Mouse (Mus musculus) thymus, adult 2 months (tissue): Measurements from ENCODE around the gene Gm45140. TPM values are rescaled to one million over a fixed set of nuclear protein-coding genes. Genes with fewer than 3 reads are reported as not detected.

Experiments
- DNase-seq: peaks from one replicate; pipeline ENCODE4 v3.0.0; 2021
- H3K27ac ChIP-seq: fragments of 200-500 bp; 2 replicates; pipeline ENCODE4 v1.5.1; 2012; ENCODE audit warnings: low read length, control low read depth; ENCODE audit not compliant: control insufficient read depth, insufficient read depth
- H3K27me3 ChIP-seq: fragments of 200-500 bp; 2 replicates; pipeline ENCODE4 v1.6.1; 2012; ENCODE audit warnings: mild to moderate bottlenecking, low read length, moderate library complexity, mixed read lengths; ENCODE audit not compliant: control insufficient read depth, insufficient read depth
- H3K36me3 ChIP-seq: fragments of 200-500 bp; 2 replicates; pipeline ENCODE4 v1.6.1; 2012; ENCODE audit warnings: mild to moderate bottlenecking, low read length, moderate library complexity; ENCODE audit not compliant: control insufficient read depth, insufficient read depth
- H3K4me1 ChIP-seq: fragments of 200-500 bp; replicated peaks from 2 replicates; pipeline ENCODE4 v1.6.1; 2012; ENCODE audit warnings: low read length; ENCODE audit not compliant: control insufficient read depth, insufficient read depth
- H3K4me3 ChIP-seq: fragments of 200-500 bp; 2 replicates; pipeline ENCODE4 v1.5.1; 2012; ENCODE audit warnings: mild to moderate bottlenecking, low read length, control low read depth, moderate library complexity; ENCODE audit not compliant: control insufficient read depth, insufficient read depth
- CTCF ChIP-seq: fragments of 200-500 bp; IDR thresholded peaks from 2 replicates; pipeline ENCODE4 v1.5.1; 2012; ENCODE audit warnings: mild to moderate bottlenecking, control low read depth, low read length, moderate library complexity, borderline replicate concordance; ENCODE audit not compliant: control insufficient read depth, poor library complexity, insufficient read depth; ENCODE audit errors: extremely low read depth
- POLR2A ChIP-seq: fragments of 200-500 bp; IDR thresholded peaks from 2 replicates; pipeline ENCODE4 v1.6.1; 2012; ENCODE audit warnings: mild to moderate bottlenecking, low read length, control low read depth, moderate library complexity; ENCODE audit not compliant: control insufficient read depth, poor library complexity, insufficient read depth; ENCODE audit errors: extremely low read depth
- WGBS: fragments of 180-500 bp; shearing (Covaris S2); methylation state at CpG from one replicate; pipeline ENCODE4 v1.1.7; 2018; 5-methylcytosine and 5-hydroxymethylcytosine counted together
- polyA plus RNA-seq: library from polyadenylated mRNA; depleted of rRNA; stranded (reverse); fragments of >200 nt; gene quantifications from 2 replicates; pipeline ENCODE4 v1.2.3, GENCODE M21; 2012; rRNA removed

Gm45140 gene
- 0.56 and 1.2 TPM in 2 replicates for polyA plus RNA-seq

DNA sequence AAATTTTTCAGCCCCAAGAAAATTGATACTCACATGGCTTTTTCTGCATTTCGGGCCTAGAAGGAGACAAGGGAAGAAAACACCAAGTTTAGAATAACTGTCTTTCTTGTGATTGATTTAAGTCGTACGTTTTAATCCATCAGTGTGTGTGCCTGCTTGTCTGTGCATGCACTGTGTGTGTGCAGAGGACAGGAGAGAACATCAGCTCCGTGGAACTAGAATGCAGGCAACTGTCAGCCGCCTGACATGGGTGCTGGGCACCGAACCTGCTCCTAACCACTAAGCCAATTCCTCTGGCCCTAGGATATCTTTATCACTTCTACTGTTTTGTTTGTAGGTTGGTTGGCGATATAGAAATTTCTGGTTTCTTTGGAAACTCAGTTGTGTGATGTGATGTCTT is at the start of gene Gm45140:
Gene Gm45140, minus strand, starts transcription at position 101 of the 400 bp plus-strand sequence.
- no peak within 1 kb of the TSS for H3K27ac ChIP-seq
- no peaks in the 10 kb centered on the region for H3K27me3 ChIP-seq
- peaks cover 2% of the 10 kb centered on the region; the same call in 1 of the 2 replicates for H3K4me1 ChIP-seq
- WGBS = 95% methylated on average over 7 of the region's 7 CpGs
- no peak for DNase-seq
- peaks cover 17% of the 10 kb centered on the region for H3K36me3 ChIP-seq
- TF ChIP-seq POLR2A (no peak), CTCF (no peak)
- no peak within 1 kb of the TSS for H3K4me3 ChIP-seq

DNA sequence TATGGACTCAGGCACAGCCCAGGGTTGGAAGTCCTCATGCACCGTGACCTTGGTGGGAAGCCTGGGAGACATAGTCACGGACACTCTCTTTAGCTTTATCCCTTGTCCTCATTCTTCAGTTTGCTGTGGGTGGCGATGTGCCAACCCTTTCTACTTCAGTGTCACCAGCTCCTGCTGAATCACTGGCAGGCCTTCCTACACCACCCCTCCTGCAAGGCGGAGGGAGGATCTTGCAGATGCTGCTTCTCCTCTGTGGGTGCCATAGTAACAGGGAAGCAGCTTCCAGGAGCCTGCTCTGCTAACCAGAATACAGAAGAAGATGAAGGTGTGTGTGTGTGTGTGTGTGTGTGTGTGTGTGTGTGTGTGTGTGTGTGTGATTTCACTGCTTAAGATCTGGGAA is 47.2 kb upstream of the Gm45140 start:
- Histone ChIP-seq H3K4me3 (no peak overlapping the region), H3K27me3 (no peaks in the 10 kb centered on the region), H3K27ac (no peak overlapping the region), H3K4me1 (peaks cover 27% of the 10 kb centered on the region), H3K36me3 (no peaks in the 10 kb centered on the region)
- WGBS = 49% methylated on average over 4 of the region's 4 CpGs
- TF ChIP-seq POLR2A (no peak), CTCF (no peak)
- no peak for DNase-seq

- TF ChIP-seq POLR2A (no peak), CTCF (no peak)
- DNase-seq = no peak
- no peak overlapping the region for H3K4me3 ChIP-seq
- H3K36me3 ChIP-seq = no peaks in the 10 kb centered on the region
- no peak overlapping the region for H3K27ac ChIP-seq
- H3K4me1 ChIP-seq = peaks cover 30% of the 10 kb centered on the region
- no peaks in the 10 kb centered on the region for H3K27me3 ChIP-seq
- 89% methylated on average over 3 of the region's 3 CpGs for WGBS
Measured at GRCm38 (mm10) chr6:87882221-87882620, 46.6 kb upstream of the Gm45140 start.

DNA sequence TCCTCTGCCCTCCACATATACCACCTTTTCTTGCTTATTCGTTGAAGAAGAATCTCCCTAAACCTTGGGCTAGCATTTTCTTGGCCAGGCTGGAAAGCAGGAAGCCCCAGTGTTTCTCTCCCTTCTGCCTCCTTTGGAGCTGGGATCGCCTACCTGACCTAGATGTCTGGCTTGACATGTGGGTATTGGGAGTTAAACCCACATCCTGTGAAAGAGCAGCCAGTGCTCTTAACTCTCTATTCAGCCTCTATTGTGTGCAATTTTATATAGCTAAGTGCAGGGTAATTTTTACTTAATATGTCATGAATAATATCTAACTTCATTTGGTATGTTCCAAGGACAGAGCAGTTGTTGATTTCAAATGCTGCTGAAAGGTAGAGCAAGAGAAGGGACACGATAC is 44.0 kb upstream of the Gm45140 start:
- no peak overlapping the region for H3K4me3 ChIP-seq
- peak overlapping the region; percentile 12; the same call in 1 of the 2 replicates for H3K27ac ChIP-seq
- H3K4me1 ChIP-seq = peaks cover 32% of the 10 kb centered on the region
- no peak for DNase-seq
- no peaks in the 10 kb centered on the region for H3K27me3 ChIP-seq
- H3K36me3 ChIP-seq = no peaks in the 10 kb centered on the region
- 45% methylated on average over 3 of the region's 3 CpGs for WGBS
- TF ChIP-seq POLR2A = no peak
- no peak for TF ChIP-seq CTCF

DNA sequence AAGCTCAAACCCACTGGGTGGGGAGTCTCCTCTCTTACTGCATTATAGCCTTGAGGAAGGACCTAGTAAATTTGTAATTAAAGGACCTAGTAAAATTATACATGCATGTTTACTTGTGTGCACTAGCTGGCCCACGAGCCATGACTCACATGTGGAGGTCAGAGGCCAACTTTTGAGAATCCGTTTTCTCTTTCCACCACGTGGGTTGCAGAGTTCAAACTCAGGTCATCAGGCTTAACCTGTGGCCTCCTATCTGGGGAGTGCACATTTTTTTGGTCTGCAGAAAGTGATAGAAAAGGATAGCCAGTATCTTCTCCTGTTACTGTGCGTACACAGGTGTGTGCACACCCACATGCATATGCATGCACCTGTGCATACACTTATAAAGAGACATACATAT is 43.4 kb upstream of the Gm45140 start:
- H3K36me3 ChIP-seq = no peaks in the 10 kb centered on the region
- H3K27me3 ChIP-seq = no peaks in the 10 kb centered on the region
- TF ChIP-seq CTCF (no peak), POLR2A (no peak)
- peaks cover 32% of the 10 kb centered on the region for H3K4me1 ChIP-seq
- H3K27ac ChIP-seq = no peak overlapping the region
- WGBS = 70% methylated on average over 4 of the region's 4 CpGs
- DNase-seq = no peak
- H3K4me3 ChIP-seq = no peak overlapping the region

- H3K4me3 ChIP-seq = no peak overlapping the region
- H3K36me3 ChIP-seq = no peaks in the 10 kb centered on the region
- no peak for TF ChIP-seq CTCF
- TF ChIP-seq POLR2A = no peak
- WGBS = 79% methylated on average over 13 of the region's 13 CpGs
- no peaks in the 10 kb centered on the region for H3K27me3 ChIP-seq
- H3K27ac ChIP-seq = no peak overlapping the region
- no peak for DNase-seq
- H3K4me1 ChIP-seq = peaks cover 23% of the 10 kb centered on the region
Measured at GRCm38 (mm10) chr6:87876068-87876643, 40.6 kb upstream of the Gm45140 start.

- DNase-seq = no peak
- Histone ChIP-seq H3K4me3 (no peak overlapping the region), H3K27me3 (no peaks in the 10 kb centered on the region), H3K27ac (no peak overlapping the region), H3K36me3 (no peaks in the 10 kb centered on the region), H3K4me1 (peaks cover 23% of the 10 kb centered on the region)
- 88% methylated on average over 7 of the region's 7 CpGs for WGBS
- no peak for TF ChIP-seq POLR2A
- TF ChIP-seq CTCF = no peak
Measured at GRCm38 (mm10) chr6:87875562-87875961, 40.0 kb upstream of the Gm45140 start.
